Mouse (Mus musculus): ENCODE measurements around the gene Fcnb. TPM values are rescaled to one million over a fixed set of nuclear protein-coding genes. Genes with fewer than 3 reads are reported as not detected.

The Fcnb gene
- polyA plus RNA-seq (2014; fragmentation: Illumina TruSeq; extraction: RNeasy Lipid Tissue Mini Kit (QIAGEN cat#74804); ENCODE audit: low read depth, low replicate concordance), result not detected

DNA sequence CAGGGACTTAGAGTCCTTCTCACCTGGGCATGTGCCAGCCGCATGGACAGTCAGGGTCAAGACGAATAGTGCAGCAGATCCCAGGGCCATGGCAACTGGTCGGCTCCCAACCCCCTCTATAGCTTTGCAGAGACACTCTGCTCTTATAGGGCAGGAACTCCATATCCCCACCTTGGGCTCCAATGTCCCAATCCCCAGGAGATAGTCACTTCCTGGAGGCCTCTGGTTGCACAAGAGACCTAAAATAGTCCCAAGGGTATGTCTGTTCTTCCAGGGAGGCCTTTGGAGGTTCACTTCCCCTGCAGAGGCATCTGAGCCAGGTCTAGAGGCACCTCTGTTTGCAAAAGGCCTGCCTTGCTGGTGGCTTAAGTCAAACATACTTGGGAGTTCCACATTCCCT lies at the start of gene Fcnb:
Fcnb (minus strand) TSS at position 118 of the 400 bp plus-strand sequence.

Other genes starting within 250 kb of the Fcnb start
- gene Col5a1, start 198.5 kb downstream of the Fcnb start, polyA plus RNA-seq (2014; fragmentation: Illumina TruSeq; extraction: RNeasy Lipid Tissue Mini Kit (QIAGEN cat#74804); ENCODE audit: low read depth, low replicate concordance), result 0.73 TPM
- 11.7 TPM for gene Olfm1, start 108.1 kb upstream of the Fcnb start, polyA plus RNA-seq (2014; fragmentation: Illumina TruSeq; extraction: RNeasy Lipid Tissue Mini Kit (QIAGEN cat#74804); ENCODE audit: low read depth, low replicate concordance)